Mouse (Mus musculus): ENCODE results near the gene Ing4.

- TF ChIP-seq EP300 (IDR thresholded peaks at IDR 0.05; ENCODE audit: low read depth in 1 of 2, low read length in 2 of 2): no peak
- no peak for TF ChIP-seq ETS1 (IDR thresholded peaks at IDR 0.05; ENCODE audit: low read depth, low read length)
- TF ChIP-seq CTCF (IDR thresholded peaks at IDR 0.05 in 2 of 3, conservative IDR thresholded peaks at IDR 0.05 in 1 of 3; ENCODE audit: control insufficient read depth in 1 of 3, insufficient read depth in 1 of 3, low read depth in 2 of 3, low read length in 3 of 3, poor library complexity in 1 of 3, severe bottlenecking in 1 of 3): no peak
- no peak for TF ChIP-seq TAL1 (IDR thresholded peaks at IDR 0.05; ENCODE audit: low read length)
- no peak for TF ChIP-seq POLR2A (IDR thresholded peaks at IDR 0.05; ENCODE audit: control insufficient read depth in 1 of 2, insufficient read depth in 1 of 2, low read depth in 1 of 2, low read length in 2 of 2, poor library complexity in 1 of 2)
- no peak for TF ChIP-seq E2F4 (IDR thresholded peaks at IDR 0.05; ENCODE audit: borderline replicate concordance, low read depth, low read length)
- no peak for TF ChIP-seq MAFK (IDR thresholded peaks at IDR 0.05; ENCODE audit: borderline replicate concordance, low read depth, low read length)
- TF ChIP-seq USF1 (IDR thresholded peaks at IDR 0.05; ENCODE audit: low read depth, low read length): no peak
- TF ChIP-seq POLR2AphosphoS2 (IDR thresholded peaks at IDR 0.05; ENCODE audit: low read length): no peak
- TF ChIP-seq RCOR1 (IDR thresholded peaks at IDR 0.05; ENCODE audit: low read depth, low read length): no peak
Observed at GRCm38 (mm10) chr6:124998066-124998465, 41.5 kb upstream of the Ing4 start.

Measured in MEL (cell line).